Mouse (Mus musculus): ENCODE data around the gene Nbea.

Nbea gene

GRCm38 (mm10) chr3:55751363-55751762, 432.1 kb downstream of the Nbea start:
- no peak for DNase-seq (ENCODE audit: low read depth)

- DNase-seq (ENCODE audit: low read depth) = no peak
Observed at GRCm38 (mm10) chr3:55750445-55751065, 432.9 kb downstream of the Nbea start.

GRCm38 (mm10) chr3:55743885-55744284, 439.6 kb downstream of the Nbea start:
- no peak for DNase-seq (ENCODE audit: low read depth)

- DNase-seq (ENCODE audit: low read depth) = no peak
Observed at GRCm38 (mm10) chr3:55742654-55743053, 440.8 kb downstream of the Nbea start.

GRCm38 (mm10) chr3:55742218-55742617, 441.3 kb downstream of the Nbea start:
- no peak for DNase-seq (ENCODE audit: low read depth)

GRCm38 (mm10) chr3:55741428-55741827, 442.1 kb downstream of the Nbea start:
- no peak for DNase-seq (ENCODE audit: low read depth)

DNA sequence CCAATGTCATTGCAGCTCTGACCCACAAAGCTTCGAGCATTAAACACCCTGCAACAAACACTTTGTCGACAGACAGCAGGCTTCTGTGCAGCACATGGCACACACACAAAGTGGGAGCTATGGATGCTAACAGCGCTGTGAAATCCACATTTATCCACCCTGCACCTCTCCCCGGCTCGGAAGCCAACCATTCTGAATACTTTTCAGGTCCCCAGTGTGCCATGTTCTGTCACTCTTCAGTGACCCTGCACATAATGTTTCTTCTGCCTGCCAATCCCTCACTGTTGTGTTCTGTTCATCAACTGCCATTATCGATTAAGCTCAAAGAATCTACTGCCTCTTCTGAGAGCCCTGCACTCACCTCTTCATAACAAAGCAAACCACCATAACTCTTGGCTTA, 449.8 kb downstream of the Nbea start:
- DNase-seq (ENCODE audit: low read depth) = no peak

- DNase-seq (ENCODE audit: low read depth) = no peak
Observed at GRCm38 (mm10) chr3:55730549-55730948, 453.0 kb downstream of the Nbea start.

DNA sequence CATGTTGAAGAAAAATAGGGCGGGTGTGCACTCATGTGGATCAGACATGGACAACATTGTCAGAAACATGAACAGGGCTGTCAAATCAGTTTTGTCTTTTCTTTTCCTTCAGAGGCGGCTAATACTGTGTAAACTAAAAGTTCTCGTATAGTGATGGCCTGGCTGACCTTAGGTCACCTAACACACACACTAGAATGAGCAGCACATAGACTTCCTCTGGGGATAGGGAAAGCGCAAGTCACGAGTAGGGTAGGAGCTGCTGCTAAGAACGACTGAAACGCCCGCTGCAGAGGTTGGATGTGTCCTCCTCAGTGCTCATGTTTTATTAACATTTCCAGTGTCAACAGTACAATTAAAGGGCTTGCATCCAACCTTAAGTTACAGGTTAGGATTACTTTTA, 453.4 kb downstream of the Nbea start:
- DNase-seq (ENCODE audit: low read depth) = no peak

DNA sequence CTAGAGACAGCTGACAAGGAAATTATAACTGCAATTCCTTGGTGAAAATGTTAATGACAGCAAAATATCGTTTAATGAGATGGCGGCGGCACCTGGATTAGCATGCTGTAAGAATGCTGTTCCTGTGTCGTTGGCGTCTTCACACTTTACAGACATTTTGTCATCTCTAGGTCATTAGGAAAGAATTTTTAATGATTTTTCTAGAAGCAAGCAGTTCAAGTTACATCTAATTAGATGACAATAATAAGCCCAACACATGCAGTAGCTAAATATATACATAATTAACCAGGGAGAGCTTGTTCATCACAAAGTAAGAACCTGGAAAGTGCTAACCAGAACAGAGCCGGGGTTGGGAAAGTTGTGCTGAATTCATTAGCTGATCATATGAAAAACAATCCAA, 469.2 kb downstream of the Nbea start:
- no peak for DNase-seq (ENCODE audit: low read depth)

- DNase-seq (ENCODE audit: low read depth) = no peak
Observed at GRCm38 (mm10) chr3:55713856-55714255, 469.6 kb downstream of the Nbea start.

- DNase-seq (ENCODE audit: low read depth) = no peak
Observed at GRCm38 (mm10) chr3:55710300-55710699, 473.2 kb downstream of the Nbea start.

DNA sequence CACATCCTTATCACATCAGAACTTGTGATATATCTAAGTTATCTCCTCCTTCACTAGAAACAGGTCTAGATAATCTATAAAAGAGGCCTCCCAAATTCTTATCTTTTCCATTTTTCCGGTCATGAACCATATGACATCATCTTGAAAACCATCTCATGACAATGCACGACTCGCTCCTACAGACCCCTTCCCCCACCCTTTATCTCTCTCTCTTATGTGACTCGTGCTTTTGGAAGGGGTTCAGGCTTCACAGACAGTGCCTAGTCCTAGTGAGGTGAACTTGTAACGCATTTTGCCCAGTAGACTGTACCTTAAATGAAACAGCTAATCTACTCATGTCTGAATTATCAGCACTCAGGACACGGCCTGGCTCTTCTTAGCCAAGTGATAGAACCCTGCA, 481.9 kb downstream of the Nbea start:
- DNase-seq (ENCODE audit: low read depth) = no peak

DNA sequence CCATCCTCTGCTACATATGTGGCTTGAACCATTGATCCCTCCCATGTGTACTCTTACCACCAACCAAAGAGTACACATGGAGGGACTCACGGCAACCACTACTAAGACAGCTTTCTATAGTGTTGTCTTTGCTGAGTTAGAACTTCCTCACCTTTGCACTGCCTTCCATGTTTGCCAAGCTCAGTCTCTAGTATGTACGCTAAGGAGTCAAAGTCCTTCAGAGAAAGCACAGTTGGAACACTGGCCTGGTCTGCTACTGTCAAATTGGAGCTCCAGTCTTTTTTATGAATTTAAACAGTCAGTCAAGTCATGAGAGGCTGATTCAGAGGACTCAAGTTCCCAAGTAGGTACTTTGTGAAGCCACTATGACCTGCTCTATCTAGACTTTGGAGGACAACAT, 486.3 kb downstream of the Nbea start:
- DNase-seq (ENCODE audit: low read depth) = no peak

DNA sequence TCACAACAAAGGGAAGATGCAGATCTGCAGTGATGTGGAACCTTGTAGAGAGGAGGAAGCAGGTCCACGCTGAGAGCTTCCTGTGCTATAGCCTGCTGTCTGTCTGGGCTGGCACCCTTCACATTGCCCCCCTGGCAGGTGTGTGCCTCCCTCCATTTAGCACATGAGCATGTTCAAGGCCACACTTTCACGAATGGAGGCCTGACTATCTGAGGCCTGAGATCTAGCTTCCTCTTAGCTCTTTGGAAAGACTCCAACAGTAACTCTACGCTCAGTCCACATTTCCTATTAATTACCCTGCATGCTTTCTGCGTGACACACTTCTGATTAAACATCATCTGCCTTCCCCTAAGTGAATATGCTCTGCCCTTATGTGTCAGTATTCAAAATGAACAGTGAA, 490.4 kb downstream of the Nbea start:
- no peak for DNase-seq (ENCODE audit: low read depth)

DNA sequence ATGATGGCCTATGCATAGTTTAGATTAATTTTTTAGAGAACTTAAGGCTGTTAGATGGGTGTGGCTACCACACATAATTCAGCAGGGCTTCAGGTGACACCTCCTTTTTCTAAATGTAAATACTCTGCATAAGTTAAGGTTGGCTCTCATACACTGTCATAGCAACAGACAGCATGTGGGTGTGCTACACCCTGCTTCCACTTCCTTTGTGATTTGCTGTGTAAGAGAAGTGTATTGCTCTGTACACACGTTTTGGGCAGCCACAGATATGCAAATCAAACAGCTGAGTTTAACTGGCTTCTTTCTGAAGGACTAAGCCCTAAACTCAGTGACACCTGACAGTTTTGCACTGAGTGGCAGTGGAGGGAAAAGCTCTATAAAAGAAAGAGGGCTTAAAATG, 495.4 kb downstream of the Nbea start:
- DNase-seq (ENCODE audit: low read depth) = no peak

DNA sequence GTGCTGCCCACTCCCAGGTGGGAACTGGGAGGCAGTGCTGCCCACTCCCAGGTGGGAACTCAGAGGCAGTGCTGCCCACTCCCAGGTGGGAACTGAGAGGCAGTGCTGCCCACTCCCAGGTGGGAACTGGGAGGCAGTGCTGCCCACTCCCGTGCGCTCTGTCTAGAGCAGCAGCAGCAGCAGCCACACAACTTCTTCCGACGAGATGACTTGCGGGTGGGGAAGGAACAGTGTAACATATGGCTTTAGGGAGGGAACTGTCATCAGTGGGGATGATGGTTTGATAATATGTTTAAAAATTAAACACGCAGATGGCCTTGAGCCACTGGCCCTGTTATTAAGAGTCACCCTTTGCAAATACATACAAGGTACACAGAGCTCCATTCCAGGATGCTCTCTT, 496.5 kb downstream of the Nbea start:
- DNase-seq (ENCODE audit: low read depth) = no peak

GRCm38 (mm10) chr3:55685627-55686026, 497.9 kb downstream of the Nbea start:
- DNase-seq (ENCODE audit: low read depth) = no peak

GRCm38 (mm10) chr3:55684892-55685291, 498.6 kb downstream of the Nbea start:
- DNase-seq (ENCODE audit: low read depth) = no peak

DNA sequence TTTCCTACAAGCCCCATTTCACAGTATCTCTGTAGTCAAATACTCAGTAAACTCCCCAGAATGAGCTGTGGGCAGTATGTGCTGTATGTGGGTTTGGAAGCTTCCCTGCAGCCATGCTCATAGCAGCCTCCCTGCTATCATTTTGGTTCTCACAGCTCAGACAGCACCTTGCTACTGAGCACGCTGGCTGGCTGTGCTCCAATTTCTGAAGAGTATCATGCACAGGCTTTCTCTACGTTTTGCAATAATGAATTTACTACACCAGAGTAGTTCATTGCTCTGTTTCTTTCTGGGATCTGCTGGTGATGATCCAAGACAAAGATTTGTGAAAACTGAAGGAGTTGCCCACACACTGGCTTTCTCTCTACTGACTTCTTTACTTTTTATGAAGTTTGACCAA, 505.8 kb downstream of the Nbea start:
- DNase-seq (ENCODE audit: low read depth) = no peak

DNA sequence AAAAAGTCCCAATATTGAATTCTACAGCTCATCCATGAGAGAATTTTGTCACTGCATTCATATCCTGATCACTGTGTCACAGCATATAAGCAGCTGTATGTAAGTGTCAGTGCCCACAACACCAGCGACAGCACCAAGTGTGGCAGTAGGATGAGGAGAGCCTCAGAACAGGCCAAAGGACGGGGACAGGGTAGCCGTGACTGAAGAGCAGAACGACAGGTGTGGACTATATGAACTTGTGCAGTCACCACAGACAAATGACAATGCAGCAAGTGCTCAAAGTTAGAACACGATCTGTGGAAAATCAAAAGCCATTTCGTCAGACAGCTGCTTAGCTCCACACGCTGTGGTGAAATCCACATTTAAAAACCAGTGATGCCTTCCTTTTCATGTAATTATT, 509.3 kb downstream of the Nbea start:
- DNase-seq (ENCODE audit: low read depth) = no peak

DNA sequence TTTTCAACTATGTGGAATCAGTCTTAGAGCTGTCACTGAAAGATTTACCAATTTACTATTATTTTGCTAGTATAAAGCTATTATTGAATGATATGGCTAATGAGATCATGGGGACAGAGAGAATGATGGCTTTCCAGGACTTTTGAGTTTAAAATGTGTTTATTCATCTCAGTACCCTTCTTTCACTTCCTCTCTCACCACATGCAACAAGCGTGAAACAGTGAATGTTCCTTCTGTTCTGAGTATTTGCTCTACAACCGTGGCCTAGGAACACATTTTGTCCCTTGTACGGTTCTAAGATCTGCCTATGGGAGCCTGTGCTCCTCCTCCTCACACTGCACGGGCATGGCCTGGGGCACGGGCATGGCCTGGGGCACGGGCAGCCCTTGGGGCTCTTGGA, 516.5 kb downstream of the Nbea start:
- DNase-seq (ENCODE audit: low read depth) = no peak

DNA sequence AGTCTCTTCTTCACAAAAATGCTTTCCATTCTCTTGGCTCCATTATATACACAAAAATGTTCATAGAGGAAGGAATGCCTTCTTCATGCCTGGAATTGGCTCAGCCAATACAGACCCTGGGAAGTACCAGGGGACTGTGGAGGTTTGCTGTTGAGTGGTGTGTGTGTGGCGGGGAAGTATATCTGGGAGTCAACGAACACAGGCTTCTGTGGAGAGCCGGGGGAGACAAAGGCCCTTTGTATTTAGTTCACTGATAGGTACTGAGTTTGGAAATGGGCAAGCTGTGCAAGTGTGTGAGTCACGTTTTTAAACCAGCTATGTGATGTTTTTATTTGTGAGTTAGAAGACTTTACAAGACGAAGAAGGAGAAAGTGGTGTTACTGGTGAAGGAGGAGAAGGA, 517.6 kb downstream of the Nbea start:
- DNase-seq (ENCODE audit: low read depth) = no peak

DNA sequence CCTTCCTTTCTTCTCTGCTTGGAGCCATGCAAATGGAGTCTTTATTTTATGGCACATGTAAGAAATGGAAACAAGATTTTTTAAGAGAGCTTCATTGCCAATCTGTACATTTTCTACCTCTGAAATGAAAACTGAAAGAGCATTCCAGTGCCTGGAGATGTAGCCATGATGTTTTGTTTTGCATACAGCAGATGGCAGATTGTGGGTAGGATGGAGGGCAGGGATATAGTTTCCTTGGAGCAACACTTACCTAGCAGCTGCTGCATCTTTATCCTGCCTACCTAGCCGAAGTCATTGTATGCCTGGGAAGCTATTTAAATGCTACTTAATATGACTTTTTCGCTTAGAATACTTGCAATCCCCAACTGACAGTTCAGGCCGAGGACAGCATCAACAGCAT, 518.8 kb downstream of the Nbea start:
- no peak for DNase-seq (ENCODE audit: low read depth)

Measured in c-Kit-positive CD71-positive TER-119-negative erythroid progenitor cells, embryonic 14.5 days (primary cell).